Mouse (Mus musculus) MN1 (cell line): Measurements from ENCODE around the gene Samd10.

Experiments
- DNase-seq: peaks from one replicate; pipeline ENCODE4 v3.0.0-alpha.2; 2016; ENCODE audit warnings: low spot score

Gene Samd10

GRCm38 (mm10) chr2:181598454-181599351, at the start of gene Samd10:
Samd10 (minus strand) TSS chr2:181599212.
- peak; percentile 84 for DNase-seq

DNA sequence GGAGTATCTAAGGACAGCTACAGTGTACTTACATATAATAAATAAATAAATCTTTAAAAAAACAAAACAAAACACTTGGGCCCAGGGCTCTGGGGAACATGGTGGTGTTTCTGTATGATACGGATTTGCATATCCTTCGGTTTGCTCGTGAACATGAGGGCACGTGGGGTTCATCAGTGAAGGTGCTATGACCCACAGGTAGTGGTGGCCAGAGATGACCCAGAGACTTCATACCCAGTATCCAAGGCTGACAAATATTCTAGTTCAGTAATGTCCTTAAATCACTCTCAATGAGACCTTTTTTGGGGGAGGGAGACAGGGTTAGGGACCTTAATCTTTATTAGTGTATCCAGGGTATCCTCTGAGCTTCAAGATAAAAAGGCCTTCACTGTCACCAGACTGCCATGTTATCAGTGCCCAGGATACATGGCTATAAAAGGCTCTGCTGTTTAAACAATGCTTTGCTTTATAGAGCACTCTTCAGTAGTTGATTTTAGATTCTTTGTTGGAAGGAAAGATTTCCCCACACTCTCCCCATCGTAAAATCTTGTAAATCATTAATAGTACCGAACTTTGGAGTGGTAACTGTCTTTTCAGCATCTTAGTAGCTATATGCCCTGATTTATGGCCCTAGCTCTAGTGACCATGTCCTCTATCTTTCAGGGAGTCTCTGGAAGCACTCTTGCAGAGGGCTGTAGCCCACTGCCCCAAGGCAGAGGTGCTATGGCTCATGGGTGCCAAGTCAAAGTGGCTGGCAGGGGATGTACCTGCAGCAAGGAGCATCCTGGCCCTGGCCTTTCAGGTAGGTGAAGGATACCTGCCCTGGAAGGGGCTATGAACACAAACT, 47.8 kb upstream of the Samd10 start:
- DNase-seq: no peak

- DNase-seq: peak; percentile 18
These were observed 46.7 kb upstream of the Samd10 start for GRCm38 (mm10) chr2:181645666-181646065.

DNA sequence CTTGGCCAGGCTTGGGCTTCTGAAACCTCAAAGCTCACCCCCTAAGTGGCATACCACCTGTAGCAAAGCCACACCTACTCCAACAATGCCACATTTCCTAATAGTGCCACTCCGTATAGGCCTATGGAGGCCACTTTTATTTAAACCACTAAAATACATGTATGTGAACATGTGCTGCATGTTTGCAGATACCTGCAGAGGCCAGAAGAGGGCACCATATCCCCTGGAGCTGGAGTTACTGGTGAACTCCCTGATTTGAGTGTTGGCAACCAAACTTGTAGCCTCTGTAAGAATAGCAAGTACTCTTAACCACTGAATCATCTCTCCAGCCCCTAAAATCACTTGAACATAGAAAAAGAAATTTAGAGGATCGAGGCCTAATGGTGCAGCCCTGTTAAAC, 45.3 kb upstream of the Samd10 start:
- peak; percentile 56 for DNase-seq

- no peak for DNase-seq
These were observed 36.9 kb upstream of the Samd10 start for GRCm38 (mm10) chr2:181635865-181636264.

- DNase-seq: no peak
These were observed 33.6 kb upstream of the Samd10 start for GRCm38 (mm10) chr2:181632624-181633023.

GRCm38 (mm10) chr2:181628471-181628870, 29.5 kb upstream of the Samd10 start:
- no peak for DNase-seq

- DNase-seq: no peak
These were observed 24.4 kb upstream of the Samd10 start for GRCm38 (mm10) chr2:181623401-181623800.

GRCm38 (mm10) chr2:181618761-181619495, 19.9 kb upstream of the Samd10 start:
- DNase-seq: no peak

DNA sequence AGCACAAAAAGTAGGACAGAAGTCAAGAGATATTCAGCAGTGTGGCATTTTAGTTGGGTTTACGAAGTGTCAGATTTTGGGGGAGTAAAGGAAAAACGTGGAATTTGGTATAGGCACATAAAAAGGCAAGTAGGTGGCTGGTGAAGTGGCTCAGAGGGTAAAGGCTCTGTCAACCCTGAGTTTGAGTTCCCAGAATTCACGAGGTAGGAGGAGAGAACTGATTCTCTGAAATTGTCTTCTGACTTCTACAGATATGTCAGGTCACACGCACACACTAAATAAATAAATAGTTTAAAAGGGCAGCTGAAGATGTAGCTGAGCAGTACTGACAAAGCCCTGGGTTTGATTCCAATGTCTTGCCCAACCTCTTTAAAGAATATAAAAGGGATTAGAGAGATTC, 3.4 kb upstream of the Samd10 start:
- no peak for DNase-seq

- DNase-seq: peak; percentile 35
These were observed 2.7 kb upstream of the Samd10 start for GRCm38 (mm10) chr2:181601751-181602145.

GRCm38 (mm10) chr2:181600828-181601750, 2.1 kb upstream of the Samd10 start:
- DNase-seq: peak; percentile 99

- no peak for DNase-seq
These were observed 1.3 kb upstream of the Samd10 start for GRCm38 (mm10) chr2:181600226-181600758.

DNA sequence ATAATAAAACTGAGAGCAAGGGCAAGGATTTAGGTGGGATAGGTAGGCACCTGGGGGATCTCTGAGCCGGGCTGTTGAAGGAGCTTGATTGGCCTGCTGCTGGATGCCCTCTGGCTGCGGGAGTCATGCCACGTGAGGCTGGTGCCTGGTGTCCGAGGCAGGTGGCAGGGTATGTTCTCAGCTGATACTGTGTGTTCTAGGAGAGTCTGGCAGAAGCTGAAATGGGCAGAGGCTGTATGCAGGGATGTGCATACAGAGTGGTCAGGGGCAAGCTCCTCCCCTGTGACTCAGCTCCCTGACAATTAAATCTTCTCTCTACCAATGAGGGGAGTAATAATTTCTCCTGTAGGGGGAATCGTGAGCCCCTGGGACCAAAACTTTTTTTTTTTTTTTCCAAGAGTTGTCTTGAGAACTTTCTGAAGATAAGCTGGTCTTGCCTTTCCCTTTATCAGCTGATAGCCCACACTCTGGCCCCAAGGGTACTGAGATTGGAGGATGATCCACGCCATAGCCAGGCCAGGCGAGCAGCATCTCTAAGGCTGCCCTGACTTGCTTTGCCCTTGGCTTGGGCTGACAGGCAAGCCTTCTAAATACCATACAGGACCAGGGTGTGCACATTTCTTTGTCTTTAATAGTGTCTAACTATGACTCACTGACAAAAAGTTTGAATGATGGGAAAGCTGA, 1.5 kb downstream of the Samd10 start:
- peak; percentile 87 for DNase-seq

DNA sequence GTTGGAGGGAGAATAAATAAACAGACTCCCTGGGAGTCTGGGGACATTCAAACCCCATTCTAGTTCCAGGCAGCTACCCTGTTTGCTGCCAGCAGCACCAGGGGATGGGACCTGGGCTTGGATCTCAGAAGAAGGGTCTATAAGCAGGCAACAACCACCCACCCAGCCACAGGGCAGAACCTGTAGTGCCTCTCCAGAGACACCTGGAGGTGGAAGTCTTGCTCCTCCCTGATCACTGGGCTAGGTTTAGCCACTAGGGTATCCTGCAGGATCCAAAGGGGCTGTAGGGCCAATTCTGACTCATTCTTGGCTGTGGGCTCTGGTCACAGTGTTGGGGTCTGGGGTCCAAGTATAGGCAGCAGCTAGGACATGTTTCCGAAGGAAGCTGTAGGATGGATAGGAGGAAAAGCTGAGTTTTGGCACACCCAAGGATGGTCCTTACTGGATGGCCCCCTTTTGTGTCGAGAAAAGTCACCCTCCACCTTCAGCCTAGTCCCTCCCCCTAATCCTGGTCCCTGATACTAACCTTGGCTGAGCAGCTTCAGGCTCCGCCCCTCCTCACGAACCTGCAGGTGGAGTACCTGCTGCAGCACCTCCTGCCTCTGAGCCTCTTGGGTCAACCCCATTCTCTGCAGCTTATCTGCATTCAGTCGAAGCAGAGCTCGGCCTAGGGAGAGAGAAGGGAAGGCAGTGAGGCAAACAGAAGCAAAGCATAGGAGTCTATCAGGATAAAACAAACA, 2.6 kb downstream of the Samd10 start:
- DNase-seq: no peak

GRCm38 (mm10) chr2:181594946-181595696, 3.9 kb downstream of the Samd10 start:
- DNase-seq: peak; percentile 62

DNA sequence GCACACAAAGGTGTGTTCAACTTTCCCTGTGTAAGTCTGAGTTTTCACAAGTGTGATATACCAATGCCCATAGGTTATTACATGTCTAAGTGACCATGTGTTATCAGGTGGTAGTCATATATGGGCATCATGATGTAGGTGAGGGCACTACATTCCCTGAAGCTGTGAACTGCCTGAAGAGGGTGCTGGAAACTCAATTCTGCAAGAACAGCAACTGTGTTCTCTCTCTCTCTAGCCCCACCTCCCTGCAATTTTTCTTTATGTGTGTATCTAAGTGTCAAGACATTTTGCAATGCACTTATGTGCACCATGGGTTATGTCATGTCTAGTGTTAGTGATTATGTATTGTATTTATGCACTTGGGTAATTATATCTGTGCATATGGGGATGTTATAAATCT, 5.1 kb downstream of the Samd10 start:
- no peak for DNase-seq

DNA sequence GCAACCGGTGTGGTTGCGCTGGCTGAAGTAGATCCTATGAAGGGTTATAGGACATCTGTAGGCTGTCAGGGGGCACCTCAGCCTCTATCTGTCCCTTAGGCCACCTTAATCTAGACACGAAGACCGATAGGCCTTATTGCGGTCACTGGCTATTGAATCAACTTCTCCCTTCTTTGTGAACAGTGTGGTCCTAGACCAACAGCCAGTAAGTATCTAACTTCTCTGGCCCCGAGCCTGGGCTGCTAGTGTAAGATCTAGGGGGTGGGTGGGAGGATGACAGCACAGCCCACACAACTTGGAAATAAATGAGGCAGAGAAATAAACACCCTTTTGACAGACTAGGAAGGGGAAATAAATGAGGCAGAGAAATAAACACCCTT, 6.0 kb downstream of the Samd10 start:
- DNase-seq: no peak
